Comparison of ENCODE assay signal across 8 mouse cellular contexts in the genomic region with DNA sequence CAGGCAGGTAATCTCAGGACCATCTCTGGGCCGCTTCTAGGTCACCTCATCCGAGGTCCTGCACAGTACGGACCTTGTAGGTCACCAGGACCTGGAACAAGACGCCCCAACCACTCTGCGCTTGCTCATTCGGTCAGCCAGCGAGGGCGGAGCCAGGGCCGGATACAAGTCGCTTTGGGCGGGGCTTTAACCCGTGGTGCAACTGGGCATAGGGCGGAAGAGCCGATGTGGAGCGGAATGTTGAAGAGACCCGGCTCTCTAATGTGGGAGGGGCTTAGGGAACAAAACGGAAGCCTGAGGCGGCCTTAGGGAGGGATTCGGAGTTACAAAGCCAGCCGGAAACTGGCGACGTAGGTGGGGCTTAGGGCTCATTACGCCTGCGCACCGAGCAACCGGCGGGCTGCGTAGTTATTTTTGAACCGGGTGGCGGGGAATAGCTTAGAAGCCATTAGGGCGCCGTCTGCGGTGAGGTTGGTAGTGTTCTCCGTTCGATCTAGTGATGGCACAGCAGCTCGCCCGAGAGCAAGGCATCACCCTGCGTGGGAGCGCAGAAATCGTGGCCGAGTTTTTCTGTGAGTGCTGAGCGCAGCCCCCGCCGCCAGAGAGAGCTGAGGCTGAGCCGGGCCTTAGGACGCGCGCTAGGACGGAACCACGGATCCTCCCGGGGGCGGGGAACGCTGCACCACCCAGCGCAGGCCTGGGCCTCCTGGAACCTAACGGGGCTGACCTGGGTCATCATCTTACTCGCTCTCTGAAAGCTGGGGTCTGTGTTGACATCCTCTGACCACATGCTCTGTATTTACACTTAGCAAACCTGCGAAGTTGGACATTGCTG. TPM values are rescaled to one million over a fixed set of nuclear protein-coding genes. Genes with fewer than 3 reads are reported as not detected.
DNase-seq lines count a peak whose midpoint lies in the region; ATAC-seq lines count a peak whose summit lies in the region.

A gene (plus strand): TSS at position 363 of the 835 bp plus-strand sequence.

- H3K4me3 ChIP-seq in hindbrain, embryonic 12.5 days: peak within 1 kb of the TSS; percentile 81

- H3K9me3 ChIP-seq in hindbrain, embryonic 12.5 days (replicated peaks): no peaks in the 10 kb centered on the region

- WGBS in hindbrain, embryonic 12.5 days: under 1% methylated on average over 57 of the region's 57 CpGs

- H3K27me3 ChIP-seq in hindbrain, embryonic 12.5 days: no peaks in the 10 kb centered on the region

- peak within 1 kb of the TSS; percentile 84 for H3K27ac ChIP-seq in hindbrain, embryonic 12.5 days

- peak within 1 kb of the TSS; percentile 75 for H3K9ac ChIP-seq in hindbrain, embryonic 12.5 days

- peaks cover 19% of the 10 kb centered on the region for H3K4me1 ChIP-seq in hindbrain, embryonic 12.5 days

- DNase-seq in NIH3T3 (ENCODE audit: low read depth): peak; percentile 99
- DNase-seq in cerebellum, postnatal 10 days: peak; percentile 98 to 99
- DNase-seq in frontal cortex, postnatal 10 days (ENCODE audit: low spot score in 2 of 2): peak; percentile 96
- DNase-seq in layer of hippocampus, postnatal 14 days (ENCODE audit: low spot score in 2 of 2): peak; percentile 94 to 97
- peak; percentile 98 for DNase-seq in lung, postnatal 14 days
- peak; percentile 97 for DNase-seq in retina, adult 2 months (ENCODE audit: low read depth, low spot score)
- DNase-seq in thymus, postnatal 36 days: peak; percentile 97 to 98

- peaks cover 11% of the 10 kb centered on the region; the same call in 1 of the 2 replicates for H3K36me3 ChIP-seq in hindbrain, embryonic 12.5 days

- ATAC-seq in hindbrain, embryonic 12.5 days (ENCODE audit: low FRiP score): peak; percentile 99

- peak within 1 kb of the TSS; percentile 78 for H3K4me2 ChIP-seq in hindbrain, embryonic 12.5 days (replicated peaks)

RNA-seq across cellular contexts. Expression of the gene that starts here (rescaled TPM):
- polyA plus RNA-seq in hindbrain, embryonic 12.5 days (2016; fragmentation: Nextera tagmentation; extraction: Ambion mirVana): 64.2 and 71.4 TPM in 2 replicates
- 1 to 10 TPM; 5.1 to 7.3 TPM for total RNA-seq in layer of hippocampus, postnatal 14 days (2021)

Comparison
In these comparisons a context has a peak if more than half of its experiments do, and no peak if none do; other contexts are left out.
1. Peak in every context shown above with its lines: DNase-seq, ATAC-seq, H3K4me3 ChIP-seq and H3K27ac ChIP-seq.